Mouse (Mus musculus) A20 (cell line): ENCODE measurements at regions not wholly inside any gene's neighbourhood (a gene's known extent, or its start where the extent isn't known, plus 50 kb on each side); places are given as distances from the start of the nearest gene placed in this dataset.

Source experiments
- DNase-seq: peaks from one replicate; pipeline ENCODE4 v3.0.0-alpha.2; 2011; ENCODE audit warnings: low read depth, low spot score

GRCm38 (mm10) chr10:71485063-71485762, 137.7 kb downstream of the Ipmk start:
- no peak for DNase-seq

- DNase-seq: no peak
Measured at GRCm38 (mm10) chr10:71489791-71490190, 142.2 kb downstream of the Ipmk start.

- no peak for DNase-seq
Measured at GRCm38 (mm10) chr10:71502096-71502495, 154.5 kb downstream of the Ipmk start.

GRCm38 (mm10) chr10:71504219-71504618, 156.7 kb downstream of the Ipmk start:
- no peak for DNase-seq

GRCm38 (mm10) chr10:71525290-71525689, 177.7 kb downstream of the Ipmk start:
- DNase-seq: no peak

- DNase-seq: no peak
Measured at GRCm38 (mm10) chr10:71533759-71534158, 186.2 kb downstream of the Ipmk start.

GRCm38 (mm10) chr10:71545489-71545888, 197.9 kb downstream of the Ipmk start:
- no peak for DNase-seq

GRCm38 (mm10) chr10:71546507-71546906, 198.9 kb downstream of the Ipmk start:
- no peak for DNase-seq

- no peak for DNase-seq
Measured at GRCm38 (mm10) chr10:71583716-71584115, 236.2 kb downstream of the Ipmk start.

GRCm38 (mm10) chr10:71598515-71598914, 251.0 kb downstream of the Ipmk start:
- no peak for DNase-seq

- no peak for DNase-seq
Measured at GRCm38 (mm10) chr10:71613736-71614135, 266.2 kb downstream of the Ipmk start.

GRCm38 (mm10) chr10:71617156-71617555, 269.6 kb downstream of the Ipmk start:
- DNase-seq: no peak

GRCm38 (mm10) chr10:71646071-71646470, 298.5 kb downstream of the Ipmk start:
- no peak for DNase-seq

- no peak for DNase-seq
Measured at GRCm38 (mm10) chr10:71657525-71657924, 310.0 kb downstream of the Ipmk start.

- DNase-seq: no peak
Measured at GRCm38 (mm10) chr10:71663545-71663944, 316.0 kb downstream of the Ipmk start.

- DNase-seq: no peak
Measured at GRCm38 (mm10) chr10:71667160-71667571, 319.6 kb downstream of the Ipmk start.

GRCm38 (mm10) chr10:71679240-71679639, 331.7 kb downstream of the Ipmk start:
- no peak for DNase-seq

- no peak for DNase-seq
Measured at GRCm38 (mm10) chr10:71713456-71713855, 365.9 kb downstream of the Ipmk start.

- DNase-seq: no peak
Measured at GRCm38 (mm10) chr10:71727746-71728145, 380.2 kb downstream of the Ipmk start.

- DNase-seq: no peak
Measured at GRCm38 (mm10) chr10:71733821-71734220, 386.3 kb downstream of the Ipmk start.

- DNase-seq: no peak
Measured at GRCm38 (mm10) chr10:71734481-71734880, 386.9 kb downstream of the Ipmk start.

GRCm38 (mm10) chr10:71738280-71738679, 390.7 kb downstream of the Ipmk start:
- no peak for DNase-seq

- DNase-seq: no peak
Measured at GRCm38 (mm10) chr10:71748557-71749493, 401.3 kb downstream of the Ipmk start.
